Mouse (Mus musculus): ENCODE data around the gene Pik3c2g.

DNA sequence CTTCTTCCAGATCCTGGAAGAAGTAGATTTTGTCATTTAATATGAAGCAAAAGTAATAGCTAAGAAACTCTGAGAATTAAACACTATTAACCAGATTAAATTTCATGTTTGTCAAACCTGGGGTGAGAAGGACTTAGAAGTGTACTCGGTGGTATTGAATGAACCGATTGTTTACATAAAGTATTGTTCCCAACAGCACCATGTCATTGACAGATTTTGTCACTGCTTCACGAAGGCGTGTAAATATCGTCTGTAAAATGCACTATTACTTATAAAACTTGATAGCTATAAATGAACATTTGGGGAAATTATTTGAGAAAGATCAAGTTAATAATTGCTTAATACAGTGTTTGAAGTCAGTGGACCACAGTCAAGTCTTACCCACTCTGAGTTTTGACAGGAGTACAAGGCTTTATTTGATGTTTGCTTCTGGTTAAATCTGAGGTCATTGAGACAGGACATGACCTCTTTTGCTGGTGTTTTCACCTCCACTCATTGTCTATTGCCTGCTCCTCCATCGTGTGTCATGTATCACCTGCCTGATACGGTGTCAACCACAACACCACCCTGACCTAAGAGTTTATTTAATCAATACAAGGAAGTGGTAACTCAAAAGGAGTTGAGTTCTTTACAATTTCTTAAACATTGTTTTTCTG is 260.0 kb downstream of the Pik3c2g start:
- TF ChIP-seq CTCF (IDR thresholded peaks at IDR 0.05) (no peak), EP300 (IDR thresholded peaks at IDR 0.05) (no peak)

Measured in lung, postnatal 0 days (tissue).